Mouse (Mus musculus) testis, adult 2 months (tissue): Measurements from ENCODE around the gene Jagn1. TPM values are rescaled to one million over a fixed set of nuclear protein-coding genes. Genes with fewer than 3 reads are reported as not detected.

Source experiments
- H3K27ac ChIP-seq: fragments of 200-500 bp; 2 replicates; pipeline ENCODE4 v1.5.1; 2012; ENCODE audit warnings: low read depth, low read length; ENCODE audit not compliant: control insufficient read depth, insufficient read depth
- H3K27me3 ChIP-seq: fragments of 200-500 bp; 2 replicates; pipeline ENCODE4 v1.6.1; 2012; ENCODE audit warnings: mild to moderate bottlenecking, low read length, moderate library complexity; ENCODE audit not compliant: control insufficient read depth, insufficient read depth
- H3K36me3 ChIP-seq: fragments of 200-500 bp; 2 replicates; pipeline ENCODE4 v1.6.1; 2012; ENCODE audit warnings: mild to moderate bottlenecking, low read length; ENCODE audit not compliant: control insufficient read depth, insufficient read depth
- H3K4me1 ChIP-seq: fragments of 200-500 bp; 2 replicates; pipeline ENCODE4 v1.6.1; 2012; ENCODE audit warnings: low read length; ENCODE audit not compliant: control insufficient read depth, insufficient read depth
- H3K4me3 ChIP-seq: fragments of 200-500 bp; 2 replicates; pipeline ENCODE4 v1.5.1; 2012; ENCODE audit warnings: low read depth, mild to moderate bottlenecking, low read length, moderate library complexity, mixed read lengths; ENCODE audit not compliant: control insufficient read depth
- CTCF ChIP-seq: fragments of 200-500 bp; IDR thresholded peaks from 2 replicates; pipeline ENCODE4 v1.5.1; 2012; ENCODE audit warnings: low read depth, mild to moderate bottlenecking, inconsistent platforms, low read length, moderate library complexity; ENCODE audit not compliant: control insufficient read depth, insufficient read depth, insufficient replicate concordance
- POLR2A ChIP-seq: fragments of 200-500 bp; IDR thresholded peaks from 2 replicates; pipeline ENCODE4 v1.6.1; 2012; ENCODE audit warnings: low read depth, mild to moderate bottlenecking, inconsistent platforms, low read length, moderate library complexity; ENCODE audit not compliant: control insufficient read depth
- polyA plus RNA-seq: library from polyadenylated mRNA; depleted of rRNA; stranded (reverse); fragments of >200 nt; gene quantifications from 2 replicates; pipeline ENCODE4 v1.2.3, GENCODE M21; 2012; rRNA removed

The Jagn1 gene
- polyA plus RNA-seq = 51.8 and 62.2 TPM in 2 replicates

- Histone ChIP-seq H3K4me3 (peak within 1 kb of the TSS; percentile 100), H3K36me3 (no peaks in the 10 kb centered on the region), H3K27me3 (no peaks in the 10 kb centered on the region), H3K27ac (peak within 1 kb of the TSS; percentile 93), H3K4me1 (peaks cover 6% of the 10 kb centered on the region)
- no peak for TF ChIP-seq CTCF
- peak; percentile 80 for TF ChIP-seq POLR2A
These were observed at the start of gene Jagn1 for GRCm38 (mm10) chr6:113442442-113443090. Jagn1 (plus strand) TSS chr6:113442569.

- Histone ChIP-seq H3K36me3 (no peaks in the 10 kb centered on the region; the same call in 1 of the 2 replicates), H3K27ac (no peak overlapping the region), H3K4me1 (peaks cover 9% of the 10 kb centered on the region), H3K4me3 (peak overlapping the region; percentile 89), H3K27me3 (no peaks in the 10 kb centered on the region)
- TF ChIP-seq CTCF = no peak
- TF ChIP-seq POLR2A = no peak
These were observed 48.4 kb upstream of the Jagn1 start for GRCm38 (mm10) chr6:113393951-113394350.

DNA sequence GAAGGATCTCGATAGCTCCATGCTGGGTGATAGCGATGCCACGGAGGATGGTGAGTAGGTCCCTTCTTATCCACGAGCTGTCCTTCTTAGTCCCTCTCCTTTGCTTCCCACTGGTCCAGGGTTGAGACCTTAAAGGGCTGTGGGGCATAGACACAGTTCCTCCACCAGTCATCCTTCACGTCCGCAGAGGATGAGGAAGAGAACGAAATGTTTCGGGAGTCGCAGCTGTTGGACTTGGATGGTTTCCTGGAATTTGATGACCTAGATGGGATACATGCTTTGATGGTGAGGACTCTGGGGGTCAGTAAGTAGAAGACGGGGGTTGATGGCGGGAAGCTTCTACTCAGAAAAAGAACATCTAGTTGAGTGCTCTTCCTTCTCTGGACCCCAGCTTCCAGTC is 47.6 kb upstream of the Jagn1 start:
- no peaks in the 10 kb centered on the region; the same call in 1 of the 2 replicates for H3K36me3 ChIP-seq
- TF ChIP-seq CTCF (no peak), POLR2A (no peak)
- H3K27me3 ChIP-seq = no peaks in the 10 kb centered on the region
- H3K27ac ChIP-seq = no peak overlapping the region
- H3K4me3 ChIP-seq = peak overlapping the region; percentile 2; the same call in 1 of the 2 replicates
- peaks cover 9% of the 10 kb centered on the region for H3K4me1 ChIP-seq

DNA sequence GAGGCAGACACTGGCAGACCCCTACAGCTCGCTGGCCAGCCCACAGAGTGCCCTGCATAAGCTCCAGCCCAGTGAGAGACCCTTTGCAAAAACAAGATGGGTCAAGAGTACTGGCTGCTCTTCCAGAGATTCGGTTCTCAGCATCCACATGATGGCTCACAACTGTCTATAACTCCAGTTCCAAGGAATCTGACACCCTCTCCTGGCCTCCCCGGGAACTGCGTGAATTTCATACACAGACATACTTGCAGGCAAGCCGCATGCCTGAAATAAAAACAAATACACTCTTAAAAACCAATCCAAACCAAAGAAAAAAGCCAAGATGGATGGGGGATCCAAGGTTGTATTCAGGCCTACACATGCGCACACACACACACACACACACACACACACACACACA is 46.9 kb upstream of the Jagn1 start:
- TF ChIP-seq POLR2A (no peak), CTCF (no peak)
- H3K27me3 ChIP-seq = no peaks in the 10 kb centered on the region
- no peak overlapping the region for H3K4me3 ChIP-seq
- peaks cover 9% of the 10 kb centered on the region for H3K4me1 ChIP-seq
- no peaks in the 10 kb centered on the region for H3K36me3 ChIP-seq
- no peak overlapping the region for H3K27ac ChIP-seq

DNA sequence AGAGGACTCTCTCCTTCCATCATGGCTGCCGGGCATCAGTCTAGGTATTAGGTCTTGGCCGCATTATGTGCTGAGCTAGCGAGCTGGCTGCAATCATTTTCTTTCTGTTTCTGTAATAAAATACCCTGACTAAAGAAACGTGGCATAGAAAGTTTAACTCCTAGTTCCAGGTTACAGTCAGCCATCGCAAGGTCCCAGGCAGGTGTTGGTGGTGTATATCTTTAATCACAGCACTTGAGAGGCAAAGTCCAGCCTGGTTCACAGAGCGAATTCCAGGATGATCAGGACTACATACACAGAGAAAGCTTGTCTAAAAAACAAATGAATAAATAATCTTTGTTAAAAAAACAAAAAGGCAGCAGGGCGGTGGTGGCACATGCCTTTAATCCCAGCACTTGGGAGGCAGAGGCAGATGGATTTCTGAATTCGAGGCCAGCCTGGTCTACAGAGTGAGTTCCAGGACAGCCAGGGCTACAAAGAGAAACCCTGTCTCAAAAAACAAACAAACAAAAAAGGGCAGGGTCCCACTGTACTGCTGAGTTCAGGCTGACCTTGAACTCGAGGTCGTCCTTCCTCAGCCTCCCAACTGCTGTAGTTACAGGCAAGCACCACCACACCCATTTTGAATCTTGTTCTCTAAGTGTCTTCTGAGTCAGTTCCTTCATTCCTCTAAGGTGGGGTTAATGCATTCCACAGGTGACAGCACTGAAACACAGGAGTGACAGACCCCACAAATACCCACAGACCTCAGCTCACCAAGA is 45.9 kb upstream of the Jagn1 start:
- Histone ChIP-seq H3K4me3 (no peak overlapping the region), H3K27me3 (no peaks in the 10 kb centered on the region), H3K4me1 (peaks cover 9% of the 10 kb centered on the region), H3K36me3 (no peaks in the 10 kb centered on the region), H3K27ac (no peak overlapping the region)
- TF ChIP-seq POLR2A = no peak
- TF ChIP-seq CTCF = no peak

- Histone ChIP-seq H3K4me3 (no peak overlapping the region), H3K27me3 (no peaks in the 10 kb centered on the region), H3K4me1 (no peaks in the 10 kb centered on the region), H3K36me3 (no peaks in the 10 kb centered on the region; the same call in 1 of the 2 replicates), H3K27ac (no peak overlapping the region)
- TF ChIP-seq POLR2A (no peak), CTCF (no peak)
These were observed 40.3 kb upstream of the Jagn1 start for GRCm38 (mm10) chr6:113402094-113402493.

DNA sequence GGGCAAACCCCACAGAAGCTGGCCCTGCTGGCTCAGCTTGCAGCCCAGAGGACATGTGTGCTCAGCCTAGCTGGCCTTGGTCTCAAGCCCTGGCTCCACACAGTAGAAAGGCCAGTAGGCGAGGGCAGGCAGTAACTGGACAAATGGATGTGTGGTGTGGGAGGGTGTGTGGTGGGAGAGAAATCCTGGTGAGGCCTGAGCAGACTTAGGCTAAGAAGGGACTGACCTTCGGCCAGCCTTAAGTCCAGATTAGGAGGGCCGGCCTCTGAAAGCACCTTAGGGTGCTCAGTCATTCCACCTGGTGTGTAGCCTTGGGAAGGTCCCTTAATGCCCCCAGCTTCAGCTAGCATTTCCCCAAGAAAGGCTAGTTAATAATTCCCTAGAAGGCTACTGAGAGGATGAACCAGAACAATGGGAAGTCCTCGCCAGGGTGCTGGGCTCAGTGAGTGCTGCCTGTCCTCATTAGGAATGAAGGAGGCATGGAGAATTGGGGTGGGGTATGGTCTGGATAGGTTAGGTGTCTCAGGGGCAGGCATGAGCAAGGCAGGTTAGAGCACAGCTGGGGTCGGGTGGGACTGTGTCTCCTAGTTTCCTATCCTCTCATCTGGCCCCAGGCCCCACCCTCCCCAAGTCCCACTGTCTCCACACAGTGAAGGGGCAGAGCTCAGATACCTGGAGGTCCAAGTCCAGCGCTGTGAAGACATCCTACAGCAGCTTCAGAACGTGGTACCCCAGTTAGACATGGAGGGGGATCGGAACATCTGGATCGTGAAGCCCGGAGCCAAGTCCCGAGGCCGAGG is 37.5 kb upstream of the Jagn1 start:
- Histone ChIP-seq H3K27me3 (no peaks in the 10 kb centered on the region), H3K36me3 (no peaks in the 10 kb centered on the region; the same call in 1 of the 2 replicates), H3K27ac (no peak overlapping the region), H3K4me1 (no peaks in the 10 kb centered on the region), H3K4me3 (no peak overlapping the region)
- no peak for TF ChIP-seq CTCF
- no peak for TF ChIP-seq POLR2A

DNA sequence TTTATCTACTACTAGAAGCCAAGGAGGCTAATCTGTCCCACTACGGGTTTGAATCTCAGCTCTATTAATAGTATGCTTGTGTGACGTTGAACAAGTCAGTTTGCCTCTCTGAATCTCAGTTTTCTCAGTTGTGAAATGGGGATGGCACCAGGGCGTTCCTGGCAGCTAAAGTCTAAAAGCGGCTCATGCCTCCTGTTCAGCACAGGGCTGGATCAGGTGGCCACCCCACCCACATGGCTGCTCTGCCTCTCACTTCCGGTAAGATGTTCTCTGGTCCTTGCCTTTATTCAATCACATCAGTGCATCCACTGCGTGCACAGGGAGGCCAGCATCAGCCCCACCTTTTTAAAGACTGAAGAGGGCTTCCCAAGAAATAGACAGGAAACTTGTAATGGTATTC is 36.9 kb upstream of the Jagn1 start:
- no peaks in the 10 kb centered on the region for H3K27me3 ChIP-seq
- no peak for TF ChIP-seq POLR2A
- TF ChIP-seq CTCF = no peak
- H3K4me1 ChIP-seq = no peaks in the 10 kb centered on the region
- no peak overlapping the region for H3K4me3 ChIP-seq
- no peaks in the 10 kb centered on the region; the same call in 1 of the 2 replicates for H3K36me3 ChIP-seq
- H3K27ac ChIP-seq = no peak overlapping the region
